Mouse (Mus musculus): ENCODE measurements at regions not wholly inside any gene's neighbourhood (a gene's known extent, or its start where the extent isn't known, plus 50 kb on each side); places are given as distances from the start of the nearest gene placed in this dataset.

GRCm38 (mm10) chr4:143012900-143013299 is 199.9 kb downstream of the Prdm2 start:
- ATAC-seq (ENCODE audit: borderline replicate concordance, extremely low read depth, low FRiP score, low TSS enrichment): no peak
- no peaks in the 10 kb centered on the region for H3K9me3 ChIP-seq
- WGBS: 74% methylated on average over 8 of the region's 8 CpGs

GRCm38 (mm10) chr4:143001961-143002360 is 210.8 kb downstream of the Prdm2 start:
- no peak for ATAC-seq (ENCODE audit: borderline replicate concordance, extremely low read depth, low FRiP score, low TSS enrichment)
- 43% methylated on average over 13 of the region's 13 CpGs for WGBS
- Histone ChIP-seq H3K9me3 (no peaks in the 10 kb centered on the region), H3K27ac (no peak overlapping the region), H3K27me3 (no peaks in the 10 kb centered on the region; the same call in 1 of the 2 replicates), H3K9ac (no peak overlapping the region), H3K4me2 (no peak overlapping the region), H3K36me3 (no peaks in the 10 kb centered on the region), H3K4me1 (no peaks in the 10 kb centered on the region), H3K4me3 (no peak overlapping the region)

More at GRCm38 (mm10) chr4:143012900-143013299, 199.9 kb downstream of the Prdm2 start:
- H3K4me2 ChIP-seq: no peak overlapping the region
- H3K27me3 ChIP-seq: peaks cover 6% of the 10 kb centered on the region; the same call in 1 of the 2 replicates
- H3K4me3 ChIP-seq: no peak overlapping the region
- H3K9ac ChIP-seq: no peak overlapping the region
- H3K36me3 ChIP-seq: no peaks in the 10 kb centered on the region
- no peak overlapping the region for H3K27ac ChIP-seq
- H3K4me1 ChIP-seq: no peaks in the 10 kb centered on the region

- no peaks in the 10 kb centered on the region for H3K36me3 ChIP-seq
- H3K4me1 ChIP-seq: no peaks in the 10 kb centered on the region
- H3K4me3 ChIP-seq: no peak overlapping the region
- no peaks in the 10 kb centered on the region for H3K9me3 ChIP-seq
- WGBS: 55% methylated on average over 5 of the region's 5 CpGs
- H3K9ac ChIP-seq: no peak overlapping the region
- no peak overlapping the region for H3K4me2 ChIP-seq
- H3K27ac ChIP-seq: no peak overlapping the region
- no peaks in the 10 kb centered on the region; the same call in 1 of the 2 replicates for H3K27me3 ChIP-seq
- ATAC-seq (ENCODE audit: borderline replicate concordance, extremely low read depth, low FRiP score, low TSS enrichment): no peak
Observed at GRCm38 (mm10) chr4:143001486-143001885, 211.3 kb downstream of the Prdm2 start.

- H3K4me1 ChIP-seq: no peaks in the 10 kb centered on the region
- H3K9ac ChIP-seq: no peak overlapping the region
- no peaks in the 10 kb centered on the region for H3K27me3 ChIP-seq
- no peaks in the 10 kb centered on the region for H3K9me3 ChIP-seq
- no peak overlapping the region for H3K4me2 ChIP-seq
- H3K27ac ChIP-seq: no peak overlapping the region
- no peak overlapping the region for H3K4me3 ChIP-seq
- 57% methylated on average over 4 of the region's 4 CpGs for WGBS
- no peaks in the 10 kb centered on the region for H3K36me3 ChIP-seq
- ATAC-seq (ENCODE audit: borderline replicate concordance, extremely low read depth, low FRiP score, low TSS enrichment): no peak
Observed at GRCm38 (mm10) chr4:142996406-142996805, 216.4 kb downstream of the Prdm2 start.

GRCm38 (mm10) chr4:142991401-142991800 is 221.4 kb downstream of the Prdm2 start:
- no peak for ATAC-seq (ENCODE audit: borderline replicate concordance, extremely low read depth, low FRiP score, low TSS enrichment)
- Histone ChIP-seq H3K36me3 (no peaks in the 10 kb centered on the region), H3K9ac (no peak overlapping the region), H3K9me3 (no peaks in the 10 kb centered on the region), H3K4me1 (no peaks in the 10 kb centered on the region), H3K27me3 (no peaks in the 10 kb centered on the region), H3K27ac (no peak overlapping the region), H3K4me2 (no peak overlapping the region), H3K4me3 (no peak overlapping the region)
- 44% methylated on average over 4 of the region's 4 CpGs for WGBS

GRCm38 (mm10) chr4:142989175-142989574 is 223.6 kb downstream of the Prdm2 start:
- Histone ChIP-seq H3K36me3 (no peaks in the 10 kb centered on the region), H3K4me1 (no peaks in the 10 kb centered on the region), H3K4me2 (0 out of 2 replicates have a peak overlapping the region, but pooled peaks have one; percentile 1), H3K27me3 (no peaks in the 10 kb centered on the region), H3K4me3 (no peak overlapping the region), H3K27ac (no peak overlapping the region), H3K9me3 (no peaks in the 10 kb centered on the region), H3K9ac (no peak overlapping the region)
- 7% methylated on average over 8 of the region's 8 CpGs for WGBS
- no peak for ATAC-seq (ENCODE audit: borderline replicate concordance, extremely low read depth, low FRiP score, low TSS enrichment)

- H3K4me2 ChIP-seq: no peak overlapping the region
- no peak overlapping the region for H3K27ac ChIP-seq
- no peaks in the 10 kb centered on the region for H3K4me1 ChIP-seq
- no peaks in the 10 kb centered on the region for H3K27me3 ChIP-seq
- no peak for ATAC-seq (ENCODE audit: borderline replicate concordance, extremely low read depth, low FRiP score, low TSS enrichment)
- no peak overlapping the region for H3K9ac ChIP-seq
- no peak overlapping the region for H3K4me3 ChIP-seq
- no peaks in the 10 kb centered on the region for H3K9me3 ChIP-seq
- WGBS: 33% methylated on average over 6 of the region's 6 CpGs
- no peaks in the 10 kb centered on the region for H3K36me3 ChIP-seq
Observed at GRCm38 (mm10) chr4:142983295-142983624, 229.5 kb downstream of the Prdm2 start.

- H3K9me3 ChIP-seq: no peaks in the 10 kb centered on the region
- H3K9ac ChIP-seq: no peak overlapping the region
- no peaks in the 10 kb centered on the region for H3K4me1 ChIP-seq
- no peaks in the 10 kb centered on the region for H3K36me3 ChIP-seq
- 45% methylated on average over 8 of the region's 8 CpGs for WGBS
- H3K27ac ChIP-seq: no peak overlapping the region
- ATAC-seq (ENCODE audit: borderline replicate concordance, extremely low read depth, low FRiP score, low TSS enrichment): no peak; the same call in 1 of the 2 replicates
- H3K4me3 ChIP-seq: no peak overlapping the region
- no peak overlapping the region for H3K4me2 ChIP-seq
- H3K27me3 ChIP-seq: no peaks in the 10 kb centered on the region
Observed at GRCm38 (mm10) chr4:142982585-142983294, 230.1 kb downstream of the Prdm2 start.

GRCm38 (mm10) chr4:142975620-142976019 is 237.2 kb downstream of the Prdm2 start:
- H3K27me3 ChIP-seq: no peaks in the 10 kb centered on the region
- no peaks in the 10 kb centered on the region for H3K36me3 ChIP-seq
- no peak overlapping the region for H3K9ac ChIP-seq
- WGBS: 75% methylated on average over 11 of the region's 11 CpGs
- H3K4me1 ChIP-seq: no peaks in the 10 kb centered on the region
- no peak overlapping the region for H3K27ac ChIP-seq
- no peak for ATAC-seq (ENCODE audit: borderline replicate concordance, extremely low read depth, low FRiP score, low TSS enrichment)
- no peaks in the 10 kb centered on the region for H3K9me3 ChIP-seq
- no peak overlapping the region for H3K4me2 ChIP-seq
- no peak overlapping the region for H3K4me3 ChIP-seq

GRCm38 (mm10) chr4:142970040-142970439 is 242.8 kb downstream of the Prdm2 start:
- no peak overlapping the region for H3K27ac ChIP-seq
- ATAC-seq (ENCODE audit: borderline replicate concordance, extremely low read depth, low FRiP score, low TSS enrichment): no peak
- 65% methylated on average over 4 of the region's 4 CpGs for WGBS
- H3K27me3 ChIP-seq: no peaks in the 10 kb centered on the region
- no peaks in the 10 kb centered on the region for H3K4me1 ChIP-seq
- no peak overlapping the region for H3K9ac ChIP-seq
- no peaks in the 10 kb centered on the region for H3K9me3 ChIP-seq
- no peak overlapping the region for H3K4me3 ChIP-seq
- H3K4me2 ChIP-seq: no peak overlapping the region
- no peaks in the 10 kb centered on the region for H3K36me3 ChIP-seq

GRCm38 (mm10) chr4:142967604-142968003 is 245.2 kb downstream of the Prdm2 start:
- H3K9ac ChIP-seq: no peak overlapping the region
- no peak overlapping the region for H3K27ac ChIP-seq
- H3K27me3 ChIP-seq: no peaks in the 10 kb centered on the region
- H3K4me3 ChIP-seq: no peak overlapping the region
- H3K9me3 ChIP-seq: no peaks in the 10 kb centered on the region
- H3K4me2 ChIP-seq: no peak overlapping the region
- 84% methylated on average over 2 of the region's 2 CpGs for WGBS
- no peak for ATAC-seq (ENCODE audit: borderline replicate concordance, extremely low read depth, low FRiP score, low TSS enrichment)
- no peaks in the 10 kb centered on the region for H3K36me3 ChIP-seq
- H3K4me1 ChIP-seq: no peaks in the 10 kb centered on the region

GRCm38 (mm10) chr4:142956832-142957429 is 255.9 kb downstream of the Prdm2 start:
- no peak overlapping the region for H3K9ac ChIP-seq
- 63% methylated on average over 8 of the region's 8 CpGs for WGBS
- ATAC-seq (ENCODE audit: borderline replicate concordance, extremely low read depth, low FRiP score, low TSS enrichment): no peak
- H3K4me1 ChIP-seq: no peaks in the 10 kb centered on the region
- no peak overlapping the region for H3K27ac ChIP-seq
- H3K36me3 ChIP-seq: no peaks in the 10 kb centered on the region
- H3K4me2 ChIP-seq: no peak overlapping the region
- no peaks in the 10 kb centered on the region for H3K9me3 ChIP-seq
- no peak overlapping the region for H3K4me3 ChIP-seq
- no peaks in the 10 kb centered on the region for H3K27me3 ChIP-seq
